Mouse (Mus musculus) lung, adult 2 months (tissue): ENCODE measurements around the gene Opn4.

ENCODE experiments used
- CTCF ChIP-seq: fragments of 200-500 bp; IDR thresholded peaks from 2 replicates; pipeline ENCODE4 v1.5.1; 2011; ENCODE audit warnings: mild to moderate bottlenecking, low read length, control low read depth; ENCODE audit not compliant: insufficient read depth
- POLR2A ChIP-seq: fragments of 200-500 bp; IDR thresholded peaks from 2 replicates; pipeline ENCODE4 v1.6.1; 2011; ENCODE audit warnings: low read depth, mild to moderate bottlenecking, control low read depth, low read length, borderline replicate concordance; ENCODE audit errors: extremely low read depth

- TF ChIP-seq POLR2A (no peak), CTCF (no peak)
Measured at GRCm38 (mm10) chr14:34561647-34562046, 38.3 kb downstream of the Opn4 start.
